Mouse (Mus musculus): ENCODE data around the gene Cdk14.
A peak's percentile ranks its signal among the peaks of the same experiment; 100 is the strongest.

Cdk14 gene

DNA sequence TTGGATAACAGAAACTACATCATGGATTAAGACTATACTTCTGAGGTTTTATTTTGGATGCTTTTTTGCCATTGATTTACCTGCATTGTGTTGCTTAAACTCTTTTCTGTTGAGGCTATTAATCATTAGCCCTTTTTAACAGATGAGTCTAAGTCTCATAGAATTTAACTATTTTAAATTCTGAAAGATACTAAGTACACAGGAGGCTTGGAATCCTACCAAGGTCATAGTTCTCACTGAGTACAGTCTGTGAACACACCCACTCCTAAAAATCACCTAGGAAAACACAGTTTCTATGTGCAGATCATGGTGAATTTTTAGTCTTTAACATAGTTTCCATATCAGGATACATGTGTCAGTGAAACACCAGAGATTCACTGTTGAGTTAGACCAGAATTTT, 658.2 kb downstream of the Cdk14 start:
- DNase-seq = no peak

DNA sequence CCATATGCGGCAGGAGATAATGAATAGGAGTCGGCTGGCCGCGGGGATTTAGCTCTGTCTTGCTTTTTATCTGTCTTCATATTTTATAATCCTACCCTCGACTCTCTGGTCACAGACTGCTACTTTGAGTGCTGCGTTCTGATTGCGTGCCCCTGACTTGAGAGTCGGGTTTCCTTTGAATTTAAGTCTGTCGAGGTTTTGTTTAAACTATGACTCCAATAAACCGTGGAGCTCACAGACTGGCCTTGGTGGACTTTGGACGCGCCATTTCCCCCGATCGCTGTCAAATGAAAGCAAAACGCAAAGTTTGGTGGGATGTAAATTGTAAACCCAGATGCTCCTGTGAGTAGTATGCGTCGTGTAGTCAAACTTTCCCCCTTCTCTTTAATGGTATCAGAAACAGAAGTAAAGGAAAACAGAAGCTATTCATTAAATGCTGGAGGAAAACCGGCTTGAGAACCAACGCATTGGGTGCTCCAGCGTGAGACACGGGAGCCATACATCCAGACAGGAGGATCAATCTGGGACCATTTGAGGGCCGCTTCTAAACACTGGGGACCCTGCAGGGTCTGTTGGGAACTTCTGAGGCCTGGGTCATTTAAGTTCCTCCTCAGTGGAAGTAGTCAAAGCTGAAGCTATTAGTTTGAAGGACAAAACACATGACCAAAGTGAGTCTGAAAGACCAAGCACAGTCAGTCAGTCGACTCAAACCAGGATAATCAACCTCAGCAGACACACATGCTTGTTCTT, 661.6 kb downstream of the Cdk14 start:
- DNase-seq = no peak

DNA sequence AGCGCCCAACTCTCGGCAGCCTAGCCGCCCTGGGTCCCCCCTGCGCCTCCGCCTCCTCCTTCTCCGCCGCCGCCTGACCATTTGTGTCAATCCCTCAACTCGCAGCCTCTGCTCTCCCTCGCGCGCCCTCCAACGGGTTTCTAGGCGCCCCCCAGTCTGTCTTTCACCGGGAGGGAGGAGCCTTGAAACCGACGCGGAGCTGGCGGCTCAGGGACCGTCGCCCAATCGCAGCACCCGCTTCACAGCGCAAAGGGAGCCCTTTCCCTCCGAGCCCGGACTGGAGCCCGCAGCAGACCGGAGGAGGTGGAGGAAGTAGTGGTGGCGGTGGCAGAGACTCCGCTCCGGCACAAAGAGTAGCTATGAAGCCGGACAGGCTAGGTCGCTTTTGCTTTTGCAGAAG, 662.2 kb downstream of the Cdk14 start, which contains the start of gene Fzd1:
Gene Fzd1, minus strand, starts transcription at position 134 of the 400 bp plus-strand sequence.
- DNase-seq = peak; percentile 86

DNA sequence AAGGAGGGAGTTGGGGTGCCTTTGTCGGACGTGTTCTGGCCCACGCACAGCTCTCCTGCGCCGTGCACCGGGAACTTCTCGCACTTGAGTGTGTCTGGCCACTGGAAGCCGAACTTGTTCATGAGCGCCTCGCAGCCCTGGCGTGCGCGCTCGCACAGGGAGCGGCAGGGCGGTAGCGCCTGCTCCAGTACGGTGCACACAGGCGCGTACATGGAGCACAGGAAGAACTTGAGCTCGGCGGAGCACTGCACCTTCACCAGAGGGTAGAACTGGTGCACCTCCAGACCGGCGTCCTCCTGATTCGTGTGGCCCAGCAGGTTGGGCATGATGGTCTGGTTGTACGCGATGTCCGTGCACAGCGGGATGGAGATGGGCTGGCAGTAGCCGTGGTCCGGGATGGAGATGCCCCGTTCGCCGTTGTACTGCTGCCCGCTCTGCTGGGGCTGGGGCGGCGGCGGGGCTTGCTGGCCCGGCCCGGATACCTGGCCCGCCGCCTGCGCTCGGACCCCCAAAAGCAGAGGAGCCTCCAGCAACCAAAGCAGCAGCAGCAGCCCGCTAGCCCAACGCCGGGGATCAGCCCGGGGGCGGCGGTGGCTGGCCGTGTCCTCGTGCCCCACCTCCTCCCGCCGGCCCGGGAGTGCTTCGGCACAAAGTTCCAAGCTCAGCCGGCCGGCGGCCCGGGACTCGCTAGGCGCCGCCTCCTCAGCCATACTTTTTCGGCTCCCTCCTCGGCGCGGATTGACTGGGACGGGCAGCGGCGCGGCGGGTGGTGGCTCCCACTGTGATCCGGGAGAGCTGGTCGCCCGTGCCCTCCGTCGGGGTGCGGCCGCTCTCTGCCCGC, 663.0 kb downstream of the Cdk14 start:
- peak; percentile 59 for DNase-seq

- peak; percentile 46 for DNase-seq
Observed at GRCm38 (mm10) chr5:4756001-4756681, 664.0 kb downstream of the Cdk14 start.

DNA sequence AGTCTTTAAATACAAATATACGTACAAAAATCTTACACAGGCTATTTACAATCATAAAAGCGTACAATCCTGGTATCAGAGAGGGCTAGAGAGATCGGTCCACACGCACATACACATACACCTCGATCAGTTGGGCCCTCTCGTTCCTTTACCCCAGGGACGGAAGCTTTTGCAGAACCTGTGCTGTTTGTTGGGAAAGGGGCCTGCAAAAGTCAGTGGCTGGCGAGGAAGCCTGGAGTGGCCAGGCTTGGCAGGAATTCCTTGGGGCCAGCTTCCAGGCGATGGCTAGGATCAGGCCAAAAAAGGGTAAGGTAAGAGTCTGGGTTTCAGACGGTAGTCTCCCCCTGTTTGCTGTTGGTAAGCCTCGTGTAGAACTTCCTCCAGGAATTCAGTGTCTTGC, 664.8 kb downstream of the Cdk14 start:
- DNase-seq = no peak

- no peak for DNase-seq
Observed at GRCm38 (mm10) chr5:4754701-4755281, 665.3 kb downstream of the Cdk14 start.
